Mouse (Mus musculus): ENCODE results near the gene Kri1.

- no peak for TF ChIP-seq CTCF (IDR thresholded peaks at IDR 0.05; ENCODE audit: borderline replicate concordance, insufficient read depth, low read length)
- TF ChIP-seq POLR2A (IDR thresholded peaks at IDR 0.05; ENCODE audit: low read depth, low read length), result no peak
Measured at GRCm38 (mm10) chr9:21320280-21320618, 32.5 kb upstream of the Kri1 start.
